Mouse (Mus musculus) heart, embryonic 11.5 days (tissue): ENCODE measurements at regions not wholly inside any gene's neighbourhood (a gene's known extent, or its start where the extent isn't known, plus 50 kb on each side); places are given as distances from the start of the nearest gene placed in this dataset.

Experiments
- ATAC-seq: fragments of 200-750 bp; cut with Nextera tagmentation; replicated peaks from 2 replicates; pipeline ENCODE4 v1.8.0; 2017; ENCODE audit warnings: moderate library complexity; ENCODE audit not compliant: insufficient number of reproducible peaks, low FRiP score, low TSS enrichment
- H3K27ac ChIP-seq: fragments of 300-500 bp; sonication (generic); 2 replicates; pipeline ENCODE4 v1.5.1; 2014; ENCODE audit warnings: mild to moderate bottlenecking, low read depth, low read length
- H3K27me3 ChIP-seq: fragments of 300-500 bp; sonication (generic); 2 replicates; pipeline ENCODE4 v1.6.1; 2014; ENCODE audit warnings: mild to moderate bottlenecking, low read length, mixed read lengths; ENCODE audit not compliant: control insufficient read depth, insufficient read depth
- H3K36me3 ChIP-seq: fragments of 300-500 bp; sonication (generic); 2 replicates; pipeline ENCODE4 v1.6.1; 2014; ENCODE audit warnings: mild to moderate bottlenecking, low read length, moderate library complexity, mixed read lengths; ENCODE audit not compliant: control insufficient read depth, insufficient read depth
- H3K4me1 ChIP-seq: fragments of 300-500 bp; sonication (generic); 2 replicates; pipeline ENCODE4 v1.6.1; 2014; ENCODE audit warnings: low read length; ENCODE audit not compliant: control insufficient read depth, insufficient read depth
- H3K4me2 ChIP-seq: fragments of 300-500 bp; sonication (generic); 2 replicates; pipeline ENCODE4 v1.6.1; 2014; ENCODE audit warnings: mild to moderate bottlenecking, moderate library complexity
- H3K4me3 ChIP-seq: fragments of 300-500 bp; sonication (generic); 2 replicates; pipeline ENCODE4 v1.5.1; 2014; ENCODE audit warnings: low read depth, low read length
- H3K9ac ChIP-seq: fragments of 300-500 bp; sonication (generic); 2 replicates; pipeline ENCODE4 v1.6.1; 2014; ENCODE audit warnings: mild to moderate bottlenecking, low read depth, low read length, moderate library complexity
- H3K9me3 ChIP-seq: fragments of 300-500 bp; sonication (generic); replicated peaks from 2 replicates; pipeline ENCODE4 v1.6.1; 2016; ENCODE audit warnings: low read length; ENCODE audit not compliant: control insufficient read depth
- WGBS: fragments of 180-500 bp; shearing (Covaris S2); extraction: QIAGEN DNeasy Blood & Tissue Kit; methylation state at CpG from one replicate; pipeline ENCODE4 v1.1.7; 2014; ENCODE audit not compliant: insufficient replicate concordance; 5-methylcytosine and 5-hydroxymethylcytosine counted together

DNA sequence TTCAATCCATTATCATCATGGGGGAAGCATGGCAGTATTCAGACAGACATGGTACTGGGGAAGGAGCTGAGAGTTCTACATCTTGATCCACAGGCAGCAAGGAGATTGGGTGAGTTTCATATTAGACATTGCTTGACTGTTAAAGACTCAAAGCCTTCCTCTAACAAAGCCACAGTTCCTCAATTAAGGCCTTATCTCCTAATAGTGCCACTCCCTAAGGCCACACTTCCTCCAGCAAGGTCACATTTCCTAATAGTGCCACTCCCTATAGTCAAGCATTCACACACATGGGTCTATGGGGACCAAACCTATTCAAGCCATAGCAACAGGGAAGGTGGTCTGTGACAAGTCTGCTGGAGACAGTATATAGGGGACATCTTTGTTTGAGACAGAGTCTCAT, 115.9 kb upstream of the Zfp64 start:
- Histone ChIP-seq H3K4me3 (no peak overlapping the region), H3K4me2 (no peak overlapping the region), H3K27me3 (no peaks in the 10 kb centered on the region), H3K27ac (no peak overlapping the region), H3K36me3 (no peaks in the 10 kb centered on the region), H3K4me1 (no peaks in the 10 kb centered on the region), H3K9ac (no peak overlapping the region), H3K9me3 (peaks cover 11% of the 10 kb centered on the region)
- no peak for ATAC-seq

DNA sequence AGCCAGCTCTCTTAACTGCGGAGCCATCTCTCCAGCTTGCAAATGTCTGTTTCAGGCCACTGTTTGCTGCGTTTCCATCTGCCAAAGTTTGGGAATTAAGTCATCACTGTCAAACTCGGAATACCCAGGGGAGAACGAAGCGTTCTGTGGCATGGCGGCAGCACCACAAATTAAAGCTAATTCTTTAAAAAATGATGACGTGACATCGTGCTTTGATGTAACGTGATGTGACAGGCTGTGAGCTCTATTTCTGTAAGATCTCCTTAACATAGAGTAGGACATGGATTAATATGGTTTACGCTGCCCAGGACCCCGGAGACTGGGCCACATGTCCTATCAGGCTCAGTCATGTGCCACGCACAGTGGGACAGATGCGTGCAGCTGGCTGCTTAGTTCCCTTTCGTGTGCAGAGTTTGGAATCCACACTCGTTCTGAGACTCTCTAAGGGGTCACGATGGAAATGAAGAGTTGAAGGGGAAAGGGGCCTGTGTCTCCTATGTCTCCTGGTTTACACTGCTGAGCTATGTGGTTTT, 109.8 kb upstream of the Zfp64 start:
- WGBS: 88% methylated on average over 16 of the region's 16 CpGs
- Histone ChIP-seq H3K9me3 (peaks cover 4% of the 10 kb centered on the region; the same call in 1 of the 2 replicates), H3K4me3 (no peak overlapping the region), H3K4me2 (no peak overlapping the region), H3K27ac (no peak overlapping the region), H3K9ac (no peak overlapping the region), H3K27me3 (no peaks in the 10 kb centered on the region), H3K4me1 (no peaks in the 10 kb centered on the region), H3K36me3 (no peaks in the 10 kb centered on the region)
- no peak for ATAC-seq

DNA sequence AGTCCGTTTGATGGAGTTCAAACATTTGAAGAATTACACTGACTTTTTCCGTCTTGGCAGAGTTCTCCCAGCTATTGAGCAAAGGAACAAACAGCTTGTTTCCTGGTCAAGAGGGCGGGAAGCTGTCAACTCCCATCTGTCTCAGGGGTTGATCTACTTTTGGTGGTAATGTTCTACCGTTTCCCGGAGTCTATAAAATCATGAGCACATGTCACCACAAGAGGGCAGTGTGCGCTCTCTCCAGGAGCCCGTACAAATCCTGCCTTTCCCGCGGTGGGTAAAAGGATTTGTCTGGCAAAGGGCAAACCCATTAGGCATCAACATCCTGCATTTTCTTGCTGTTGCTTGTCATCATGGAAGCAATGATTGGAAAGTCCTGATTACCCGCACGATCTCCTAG, 106.1 kb upstream of the Zfp64 start:
- Histone ChIP-seq H3K27ac (no peak overlapping the region), H3K4me1 (no peaks in the 10 kb centered on the region), H3K9ac (no peak overlapping the region), H3K9me3 (no peaks in the 10 kb centered on the region), H3K4me2 (peak overlapping the region; percentile 27), H3K4me3 (no peak overlapping the region), H3K36me3 (no peaks in the 10 kb centered on the region), H3K27me3 (no peaks in the 10 kb centered on the region)
- 8% methylated on average over 11 of the region's 11 CpGs for WGBS
- ATAC-seq: no peak

DNA sequence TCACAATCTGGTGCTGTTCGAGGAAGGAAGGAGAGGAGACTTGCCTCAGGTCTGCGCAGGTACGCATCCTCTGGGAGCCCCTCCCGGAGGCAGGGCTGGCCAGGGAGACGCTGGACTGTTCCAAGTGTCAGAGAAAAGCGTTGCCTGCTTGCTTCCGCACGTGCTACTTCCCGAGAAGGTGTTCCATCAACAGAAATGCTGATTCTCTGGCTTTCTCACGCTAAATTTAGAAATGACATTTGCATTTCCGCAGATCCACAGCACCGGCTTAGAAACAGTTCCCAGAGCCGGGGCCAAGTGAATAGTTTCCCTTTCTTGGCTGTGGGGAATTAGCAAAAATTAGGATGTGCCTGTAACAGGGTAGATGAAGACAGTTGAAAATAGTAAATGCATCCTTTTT, 105.1 kb upstream of the Zfp64 start:
- Histone ChIP-seq H3K9ac (no peak overlapping the region), H3K4me3 (no peak overlapping the region), H3K4me2 (0 out of 2 replicates have a peak overlapping the region, but pooled peaks have one; percentile 11), H3K36me3 (no peaks in the 10 kb centered on the region), H3K4me1 (no peaks in the 10 kb centered on the region), H3K27ac (no peak overlapping the region), H3K9me3 (no peaks in the 10 kb centered on the region), H3K27me3 (no peaks in the 10 kb centered on the region)
- 46% methylated on average over 13 of the region's 13 CpGs for WGBS
- ATAC-seq: no peak

DNA sequence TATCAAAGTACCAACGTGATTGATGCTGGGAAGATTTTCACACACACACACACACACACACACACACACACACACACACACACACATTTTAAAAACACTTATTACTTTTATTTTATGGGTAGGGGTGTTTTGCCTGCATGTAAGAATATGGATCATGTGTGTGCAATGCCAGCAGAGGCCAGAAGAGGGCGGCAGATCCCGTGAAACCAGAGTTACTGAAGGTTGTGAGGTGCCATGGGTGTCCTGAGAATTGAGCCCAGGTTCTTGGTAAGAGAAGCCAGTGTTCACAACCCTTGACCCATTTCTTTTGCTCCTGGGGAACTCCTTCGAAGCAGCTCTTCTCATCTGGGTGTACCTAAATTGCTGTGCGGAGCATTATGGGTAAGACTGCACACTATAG, 102.4 kb upstream of the Zfp64 start:
- Histone ChIP-seq H3K27ac (no peak overlapping the region), H3K9ac (no peak overlapping the region), H3K36me3 (no peaks in the 10 kb centered on the region), H3K27me3 (no peaks in the 10 kb centered on the region), H3K9me3 (no peaks in the 10 kb centered on the region), H3K4me2 (no peak overlapping the region), H3K4me3 (no peak overlapping the region), H3K4me1 (no peaks in the 10 kb centered on the region)
- ATAC-seq: no peak
- WGBS: 68% methylated on average over 5 of the region's 5 CpGs

DNA sequence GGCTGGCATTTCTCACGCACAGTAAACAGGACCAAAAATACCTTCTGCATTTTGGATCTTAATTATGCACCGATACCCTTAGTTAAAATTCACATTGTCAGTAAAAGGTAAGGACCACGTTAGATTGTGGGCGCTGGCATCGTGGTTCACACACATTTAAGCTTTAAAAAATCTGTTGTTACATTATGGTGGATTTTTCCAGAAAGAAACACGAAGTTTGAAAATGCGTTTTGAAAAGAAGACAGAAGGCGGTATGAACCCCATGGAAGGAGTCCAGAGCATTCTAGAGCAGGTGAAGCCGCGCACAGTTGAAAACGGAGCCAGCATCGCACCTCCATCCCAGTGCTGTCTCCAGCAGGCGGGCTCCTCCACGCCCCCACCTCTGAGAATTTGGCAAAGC, 94.6 kb upstream of the Zfp64 start:
- Histone ChIP-seq H3K9ac (no peak overlapping the region), H3K27me3 (no peaks in the 10 kb centered on the region), H3K9me3 (no peaks in the 10 kb centered on the region), H3K4me2 (no peak overlapping the region), H3K36me3 (no peaks in the 10 kb centered on the region), H3K27ac (no peak overlapping the region), H3K4me1 (no peaks in the 10 kb centered on the region), H3K4me3 (no peak overlapping the region)
- no peak for ATAC-seq
- 84% methylated on average over 14 of the region's 14 CpGs for WGBS

DNA sequence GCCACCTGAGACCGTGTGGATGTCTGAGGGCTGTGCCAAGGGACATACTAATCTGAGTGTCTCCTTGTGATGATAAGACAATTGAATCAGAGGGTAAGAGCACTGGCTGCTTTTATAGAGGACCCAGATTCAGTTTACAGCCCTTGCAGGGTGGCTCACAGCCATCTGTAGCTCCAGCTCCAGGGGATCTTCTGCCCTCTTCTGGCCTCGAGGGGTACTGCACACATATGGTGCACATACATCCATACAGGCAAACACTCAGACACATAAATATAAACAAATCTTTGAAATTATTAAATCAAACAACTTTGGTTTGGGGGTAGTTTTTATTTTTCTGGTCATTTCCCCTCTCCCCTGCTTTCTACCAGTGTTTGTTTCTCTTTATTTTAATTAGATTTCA, 86.4 kb upstream of the Zfp64 start:
- ATAC-seq: no peak
- Histone ChIP-seq H3K27ac (no peak overlapping the region), H3K4me3 (no peak overlapping the region), H3K9ac (no peak overlapping the region), H3K9me3 (peaks cover 4% of the 10 kb centered on the region), H3K36me3 (no peaks in the 10 kb centered on the region), H3K4me1 (no peaks in the 10 kb centered on the region), H3K27me3 (no peaks in the 10 kb centered on the region), H3K4me2 (no peak overlapping the region)
- WGBS: 65% methylated on average over 2 of the region's 2 CpGs

DNA sequence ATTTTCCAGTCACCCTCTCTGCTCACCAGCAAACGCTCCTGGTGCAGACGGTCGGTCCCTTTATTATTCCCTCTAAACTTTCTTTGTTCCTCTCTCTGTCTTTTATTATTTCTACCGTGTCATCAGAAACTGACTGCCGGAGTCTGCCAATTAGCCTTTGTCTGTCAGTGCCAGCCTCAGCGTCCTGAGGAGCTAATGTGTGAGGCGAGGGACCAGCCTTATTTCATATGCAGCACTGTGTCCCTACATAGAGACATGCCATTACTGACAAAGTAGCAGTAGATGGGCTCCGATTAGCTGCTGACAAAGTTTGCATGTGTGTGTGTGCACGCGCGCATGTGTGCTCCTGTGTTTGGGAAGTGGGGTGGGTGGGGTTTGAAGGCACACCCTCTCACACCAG, 82.6 kb upstream of the Zfp64 start:
- Histone ChIP-seq H3K4me3 (no peak overlapping the region), H3K9ac (no peak overlapping the region), H3K4me1 (no peaks in the 10 kb centered on the region), H3K9me3 (peaks cover 4% of the 10 kb centered on the region), H3K27ac (no peak overlapping the region), H3K27me3 (peaks cover 3% of the 10 kb centered on the region; the same call in 1 of the 2 replicates), H3K36me3 (no peaks in the 10 kb centered on the region), H3K4me2 (no peak overlapping the region)
- ATAC-seq: no peak
- 84% methylated on average over 11 of the region's 11 CpGs for WGBS

DNA sequence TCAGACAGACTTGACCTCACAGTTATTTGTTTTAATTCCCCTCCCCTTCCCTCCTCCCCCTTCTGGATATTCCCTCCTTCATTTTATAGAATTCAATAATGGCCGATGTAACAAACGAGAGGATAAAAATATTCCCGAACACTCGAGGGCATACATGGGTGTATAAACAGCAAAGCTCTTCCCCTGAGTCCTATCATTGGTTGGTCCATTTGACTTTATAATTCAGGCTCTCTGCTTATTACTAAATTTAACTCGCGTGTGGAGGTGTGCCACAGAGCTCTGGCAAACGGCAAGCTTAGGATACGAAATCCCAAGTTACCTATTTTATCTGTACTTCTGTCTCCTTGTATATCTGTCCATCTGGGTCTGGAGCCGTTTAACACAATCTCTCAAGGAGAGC, 82.1 kb upstream of the Zfp64 start:
- H3K27ac ChIP-seq: no peak overlapping the region
- H3K27me3 ChIP-seq: peaks cover 3% of the 10 kb centered on the region; the same call in 1 of the 2 replicates
- ATAC-seq: no peak
- no peak overlapping the region for H3K9ac ChIP-seq
- peaks cover 4% of the 10 kb centered on the region for H3K9me3 ChIP-seq
- H3K4me3 ChIP-seq: no peak overlapping the region
- WGBS: 86% methylated on average over 9 of the region's 9 CpGs
- H3K4me1 ChIP-seq: no peaks in the 10 kb centered on the region
- H3K36me3 ChIP-seq: no peaks in the 10 kb centered on the region
- no peak overlapping the region for H3K4me2 ChIP-seq
